Mouse (Mus musculus) ES-E14 (cell line): ENCODE data around the gene Fyn. TPM values are rescaled to one million over a fixed set of nuclear protein-coding genes. Genes with fewer than 3 reads are reported as not detected.

Source experiments
- DNase-seq: peaks from one replicate; pipeline ENCODE4 v3.0.0-alpha.2; 2013; ENCODE audit warnings: low read depth, low spot score
- H3K27ac ChIP-seq: 2 replicates; pipeline ENCODE4 v1.5.1; 2012; ENCODE audit warnings: low read depth, mild to moderate bottlenecking, low read length, moderate library complexity, mixed read lengths; ENCODE audit not compliant: poor library complexity, insufficient read depth, severe bottlenecking
- H3K36me3 ChIP-seq: 2 replicates; pipeline ENCODE4 v1.6.1; 2012; ENCODE audit warnings: mild to moderate bottlenecking, low read length, moderate library complexity, mixed read lengths; ENCODE audit not compliant: control insufficient read depth, poor library complexity, insufficient read depth, severe bottlenecking
- H3K4me1 ChIP-seq, 2 experiments: fragments of 150-350 bp in 1 of 2; sonication (generic) in 1 of 2; 2 replicates each; pipeline ENCODE4 v1.6.1; 2012; ENCODE audit warnings: low read length in 2 of 2, mild to moderate bottlenecking in 1 of 2, mixed read lengths in 1 of 2; ENCODE audit not compliant: control insufficient read depth in 2 of 2, insufficient read depth in 2 of 2, poor library complexity in 1 of 2
- H3K4me3 ChIP-seq, 2 experiments: fragments of 150-350 bp in 1 of 2; sonication (generic) in 1 of 2; 2 replicates each; pipeline ENCODE4 v1.5.1; 2012; ENCODE audit warnings: low read length in 2 of 2, low read depth in 1 of 2, mild to moderate bottlenecking in 1 of 2, mixed read lengths in 1 of 2; ENCODE audit not compliant: insufficient read depth in 1 of 2, poor library complexity in 1 of 2, severe bottlenecking in 1 of 2
- H3K9ac ChIP-seq: 2 replicates; pipeline ENCODE4 v1.6.1; 2012; ENCODE audit warnings: low read depth, mild to moderate bottlenecking, low read length, mixed read lengths; ENCODE audit not compliant: poor library complexity, insufficient read depth, severe bottlenecking
- H3K9me3 ChIP-seq: fragments of 150-350 bp; sonication (generic); 2 replicates; pipeline ENCODE4 v1.6.1; 2012; ENCODE audit warnings: low read depth, mild to moderate bottlenecking, low read length; ENCODE audit not compliant: control insufficient read depth, insufficient read depth
- CHD2 ChIP-seq: IDR thresholded peaks from 2 replicates; pipeline ENCODE4 v1.6.1; 2014; ENCODE audit warnings: mild to moderate bottlenecking, low read depth, low read length, inconsistent platforms
- HCFC1 ChIP-seq: IDR thresholded peaks from 2 replicates; pipeline ENCODE4 v1.6.1; 2012; ENCODE audit warnings: low read length, inconsistent platforms, borderline replicate concordance; ENCODE audit not compliant: insufficient read depth
- MAFK ChIP-seq: IDR thresholded peaks from 2 replicates; pipeline ENCODE4 v1.6.1; 2014; ENCODE audit warnings: mild to moderate bottlenecking, low read depth, low read length, inconsistent platforms; ENCODE audit not compliant: insufficient read depth
- ZC3H11A ChIP-seq: IDR thresholded peaks from 2 replicates; pipeline ENCODE4 v1.6.1; 2012; ENCODE audit warnings: low read depth, mild to moderate bottlenecking, inconsistent platforms, low read length, borderline replicate concordance
- ZNF384 ChIP-seq: IDR thresholded peaks from 2 replicates; pipeline ENCODE4 v1.6.1; 2012; ENCODE audit warnings: low read depth, low read length, inconsistent platforms
- in situ Hi-C, 2 experiments: fragments of 600-800 bp; cut with MboI; formaldehyde crosslinking; loops; one replicate each; pipeline ENCODE4 v1.15.1; 2025; ENCODE audit warnings: low sequenced_read_pairs in 2 of 2, inconsistent platforms in 1 of 2; ENCODE audit not compliant: unreplicated experiment in 2 of 2
- total RNA-seq: library from RNA; depleted of rRNA; stranded (reverse); fragments of 300-350 nt; gene quantifications from 2 replicates; pipeline ENCODE4 v1.2.3, GENCODE M21; 2012

Fyn gene
- total RNA-seq, 1 experiment: 14.6 TPM

DNA sequence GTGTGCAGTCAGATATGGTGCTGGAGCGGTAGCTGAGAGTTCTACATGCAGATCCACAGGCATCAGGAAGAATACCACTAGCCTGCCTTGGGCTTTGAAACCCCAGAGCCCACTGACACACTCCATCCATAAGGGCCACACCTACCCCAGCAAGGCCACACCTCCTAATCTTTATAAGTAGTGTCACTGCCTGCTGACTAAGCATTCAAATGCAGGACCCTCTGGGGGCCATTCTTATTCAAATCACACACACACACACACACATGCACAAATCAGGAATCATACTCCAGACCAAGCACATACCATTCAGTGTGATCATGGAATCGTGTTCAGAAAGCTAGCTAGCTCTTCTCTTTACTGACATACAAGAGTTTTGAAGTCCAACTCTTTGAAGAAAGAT, 182.1 kb downstream of the Fyn start:
- H3K4me3 ChIP-seq: no peak overlapping the region
- no peak overlapping the region for H3K27ac ChIP-seq
- no peak for DNase-seq
- in situ Hi-C loops: no loop called here
- TF ChIP-seq MAFK: peak; percentile 67; the same call in 1 of the 2 replicates
- no peak for TF ChIP-seq ZNF384
- no peak for TF ChIP-seq ZC3H11A
- no peak for TF ChIP-seq HCFC1
- peaks cover 7 to 26% of the 10 kb centered on the region in 2 experiments; a peak in 3 of 4 replicates for H3K4me1 ChIP-seq
- no peaks in the 10 kb centered on the region for H3K36me3 ChIP-seq
- H3K9me3 ChIP-seq: no peaks in the 10 kb centered on the region
- H3K9ac ChIP-seq: no peak overlapping the region

DNA sequence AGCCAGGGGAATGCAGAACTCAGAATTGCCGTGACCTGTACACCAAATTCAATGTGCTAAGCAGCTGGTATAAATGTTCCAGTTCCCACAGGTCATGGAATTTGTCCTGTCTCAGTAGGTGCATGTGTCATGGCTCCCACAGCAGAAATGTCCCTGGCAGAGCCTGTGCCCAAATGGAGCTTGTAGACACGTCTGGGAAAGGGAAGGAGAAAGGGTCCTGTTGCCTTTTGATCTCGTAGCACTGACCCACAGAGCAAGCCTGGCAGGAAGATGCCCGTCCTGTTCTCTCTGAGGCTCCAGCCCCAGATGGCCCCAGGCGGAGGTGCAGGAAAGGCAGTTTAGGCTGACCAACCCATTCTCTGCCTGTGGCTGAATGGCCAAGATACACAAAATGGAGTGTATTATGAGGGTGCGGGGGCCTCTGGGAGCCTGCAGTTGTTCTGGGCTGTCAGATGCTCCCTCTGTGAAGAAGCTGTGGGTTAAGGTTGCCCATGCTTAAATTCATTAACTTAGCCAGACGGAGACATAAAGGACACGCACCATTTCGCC, 183.1 kb downstream of the Fyn start:
- no peak for DNase-seq
- TF ChIP-seq CHD2: no peak
- TF ChIP-seq ZNF384: no peak
- no peaks in the 10 kb centered on the region for H3K36me3 ChIP-seq
- no peak overlapping the region for H3K4me3 ChIP-seq
- H3K4me1 ChIP-seq: peaks cover 7 to 27% of the 10 kb centered on the region in 2 experiments; a peak in 3 of 4 replicates
- no peak overlapping the region for H3K27ac ChIP-seq
- no peaks in the 10 kb centered on the region for H3K9me3 ChIP-seq
- in situ Hi-C loops: no loop called here
- no peak overlapping the region for H3K9ac ChIP-seq

DNA sequence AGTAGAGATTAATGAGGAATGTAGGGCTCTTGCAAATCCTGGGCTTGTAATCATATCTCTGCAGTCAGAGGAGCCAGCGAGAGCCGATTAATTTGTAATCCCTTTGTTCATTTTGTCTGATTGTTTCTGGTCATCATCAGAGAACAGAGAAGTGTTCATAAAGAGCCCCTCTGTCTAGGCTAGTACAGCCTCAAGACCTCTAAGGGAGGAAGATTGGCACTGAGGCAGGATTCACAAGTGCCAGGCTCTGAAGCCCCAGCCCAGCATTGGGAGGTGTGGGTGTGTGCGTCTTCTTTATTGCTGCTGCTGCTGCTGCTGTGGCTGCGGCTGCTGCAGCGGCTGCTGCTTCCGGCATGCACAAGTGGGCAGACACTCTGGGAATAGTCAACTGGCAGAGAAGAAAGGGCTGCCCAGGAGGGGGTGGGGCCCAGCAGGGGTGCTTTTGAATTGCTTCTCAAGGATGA, 183.7 kb downstream of the Fyn start:
- Histone ChIP-seq H3K4me3 (no peak overlapping the region), H3K9me3 (no peaks in the 10 kb centered on the region), H3K36me3 (no peaks in the 10 kb centered on the region), H3K27ac (no peak overlapping the region), H3K9ac (no peak overlapping the region), H3K4me1 (peaks cover 7 to 27% of the 10 kb centered on the region in 2 experiments; a peak in 3 of 4 replicates)
- no peak for TF ChIP-seq CHD2
- TF ChIP-seq HCFC1: no peak
- no peak for TF ChIP-seq ZNF384
- in situ Hi-C loops: no loop called here
- DNase-seq: no peak

DNA sequence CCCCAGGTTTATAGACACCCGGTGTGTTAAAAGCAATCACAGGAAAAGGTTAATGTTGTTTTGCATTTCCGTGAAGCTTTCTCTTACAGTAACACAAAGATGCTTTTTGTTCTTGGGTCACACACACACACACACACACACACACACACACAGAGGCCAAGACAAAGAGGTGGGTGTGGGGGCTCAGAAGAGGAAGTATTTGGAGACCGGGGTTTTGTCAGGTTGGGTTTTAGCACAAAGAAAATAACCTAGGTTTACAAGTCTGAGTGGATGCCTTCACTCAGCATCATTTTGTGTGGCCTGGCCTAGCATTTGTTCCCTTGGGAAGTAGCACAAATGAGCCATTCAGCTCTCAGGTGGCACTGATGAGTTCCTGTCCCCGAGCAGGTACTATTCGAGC, 184.2 kb downstream of the Fyn start:
- Histone ChIP-seq H3K4me1 (peaks cover 7 to 27% of the 10 kb centered on the region in 2 experiments; a peak in 3 of 4 replicates), H3K4me3 (no peak overlapping the region), H3K9me3 (no peaks in the 10 kb centered on the region), H3K9ac (no peak overlapping the region), H3K27ac (no peak overlapping the region), H3K36me3 (no peaks in the 10 kb centered on the region)
- TF ChIP-seq CHD2 (no peak), ZNF384 (no peak), ZC3H11A (no peak), MAFK (no peak), HCFC1 (no peak)
- DNase-seq: no peak
- in situ Hi-C loops: no loop called here

DNA sequence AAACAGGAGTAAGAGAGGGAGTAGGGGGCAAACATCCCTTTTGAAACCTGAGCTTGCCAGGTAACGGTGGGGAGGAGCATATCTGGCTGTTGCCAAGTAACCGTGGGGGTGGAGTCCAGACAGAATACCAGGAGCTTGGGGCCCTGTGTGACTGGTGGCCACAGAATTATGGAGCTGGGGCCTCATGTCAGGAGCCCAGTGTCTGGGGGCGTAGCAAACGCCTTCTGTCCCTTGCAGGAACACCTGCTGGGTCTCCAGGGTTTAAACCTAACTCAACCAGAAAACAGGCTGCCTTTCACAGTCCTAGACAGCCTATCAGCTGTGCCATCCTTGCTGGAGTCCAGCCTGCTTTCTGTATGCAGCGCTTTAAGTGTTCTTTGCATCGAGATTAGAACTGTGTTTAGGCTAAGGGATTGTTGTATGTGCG, 186.6 kb downstream of the Fyn start:
- no peak overlapping the region for H3K4me3 ChIP-seq
- H3K27ac ChIP-seq: no peak overlapping the region
- no peaks in the 10 kb centered on the region for H3K36me3 ChIP-seq
- TF ChIP-seq MAFK (no peak), HCFC1 (no peak), CHD2 (no peak), ZNF384 (no peak), ZC3H11A (no peak)
- no peak overlapping the region for H3K9ac ChIP-seq
- DNase-seq: no peak
- in situ Hi-C loops: no loop called here
- peaks cover 6 to 27% of the 10 kb centered on the region in 2 experiments; a peak in 3 of 4 replicates for H3K4me1 ChIP-seq
- no peaks in the 10 kb centered on the region for H3K9me3 ChIP-seq
